Mouse (Mus musculus) forebrain, embryonic 15.5 days (tissue): ENCODE data around the gene Gm20888. TPM values are rescaled to one million over a fixed set of nuclear protein-coding genes. Genes with fewer than 3 reads are reported as not detected.
"Not testable (repeated sequence)": the region's sequence is repeated elsewhere in the genome, so short reads cannot be mapped to it uniquely, and the experiment has no call there.

Experiments used
- ATAC-seq: fragments of 200-750 bp; cut with Nextera tagmentation; replicated peaks from 2 replicates; pipeline ENCODE4 v1.8.0; 2017; ENCODE audit warnings: mild to moderate bottlenecking, moderate TSS enrichment, moderate library complexity
- H3K27ac ChIP-seq: fragments of 300-500 bp; sonication (generic); replicated peaks from 2 replicates; pipeline ENCODE4 v1.5.1; 2015; ENCODE audit warnings: mild to moderate bottlenecking, inconsistent platforms
- H3K27me3 ChIP-seq: fragments of 300-500 bp; sonication (generic); 2 replicates; pipeline ENCODE4 v1.6.1; 2015; ENCODE audit warnings: inconsistent platforms
- H3K36me3 ChIP-seq: fragments of 300-500 bp; sonication (generic); 2 replicates; pipeline ENCODE4 v1.6.1; 2015; ENCODE audit warnings: mild to moderate bottlenecking, inconsistent platforms
- H3K4me1 ChIP-seq: fragments of 300-500 bp; sonication (generic); 2 replicates; pipeline ENCODE4 v1.6.1; 2015; ENCODE audit warnings: inconsistent platforms
- H3K4me2 ChIP-seq: fragments of 300-500 bp; sonication (generic); replicated peaks from 2 replicates; pipeline ENCODE4 v1.6.1; 2015; ENCODE audit warnings: mild to moderate bottlenecking, inconsistent platforms
- H3K4me3 ChIP-seq: fragments of 300-500 bp; sonication (generic); 2 replicates; pipeline ENCODE4 v1.5.1; 2015; ENCODE audit warnings: mild to moderate bottlenecking, inconsistent platforms
- H3K9ac ChIP-seq: fragments of 300-500 bp; sonication (generic); replicated peaks from 2 replicates; pipeline ENCODE4 v1.6.1; 2015; ENCODE audit warnings: mild to moderate bottlenecking, inconsistent platforms
- H3K9me3 ChIP-seq: fragments of 300-500 bp; sonication (generic); 2 replicates; pipeline ENCODE4 v1.6.1; 2016; ENCODE audit warnings: inconsistent platforms
- WGBS: fragments of 180-500 bp; shearing (Covaris S2); methylation state at CpG from one replicate; pipeline ENCODE4 v1.1.7; 2015; ENCODE audit warnings: mixed read lengths; 5-methylcytosine and 5-hydroxymethylcytosine counted together
- polyA plus RNA-seq: library from polyadenylated mRNA; unstranded; fragments of >200 nt; fragmentation: Nextera tagmentation; extraction: Ambion mirVana; gene quantifications from 2 replicates; pipeline ENCODE4 v1.2.1, GENCODE M21; 2015

Gene Gm20888
- not detected in 2 replicates for polyA plus RNA-seq

DNA sequence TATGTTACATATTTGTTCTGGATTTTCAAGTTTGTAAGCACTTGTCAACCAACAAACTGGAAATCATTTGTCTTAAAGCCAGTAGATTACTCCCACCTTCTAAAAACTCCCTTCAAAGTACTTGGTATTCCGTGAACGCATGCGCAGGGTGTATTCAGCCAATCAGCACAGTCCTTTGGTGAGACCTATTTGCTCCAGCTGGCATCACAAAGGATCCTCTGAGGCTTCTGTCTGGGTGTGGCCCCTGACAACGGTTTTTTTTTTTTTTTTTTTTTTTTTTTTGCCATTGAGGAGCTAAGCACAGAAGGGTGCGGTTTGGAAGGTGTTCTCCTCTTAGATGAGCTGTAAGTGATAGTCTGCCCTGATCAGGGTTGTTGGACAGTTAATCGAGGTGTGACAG lies at the start of gene Gm20888:
Gm20888 (plus strand) TSS at position 301 of the 400 bp plus-strand sequence.
- H3K27me3 ChIP-seq, H3K4me2 ChIP-seq, H3K9me3 ChIP-seq, H3K9ac ChIP-seq, ATAC-seq, H3K4me3 ChIP-seq, H3K36me3 ChIP-seq, H3K27ac ChIP-seq, H3K4me1 ChIP-seq: not testable (repeated sequence)
- no CpG with 5 or more reads among the region's 6 CpGs for WGBS

Other genes starting within 250 kb of the Gm20888 start
- gene Gm21118, start 168.2 kb upstream of the Gm20888 start, polyA plus RNA-seq, result not detected in 2 replicates
- not detected in 2 replicates for gene Gm29423, start 138.6 kb upstream of the Gm20888 start, polyA plus RNA-seq
- gene Gm29644, start 138.5 kb upstream of the Gm20888 start, polyA plus RNA-seq, result not detected in 2 replicates